Mouse (Mus musculus) megakaryocyte progenitor cell, adult 5-6 weeks (primary cell): ENCODE data around the gene Olfr575. TPM values are rescaled to one million over a fixed set of nuclear protein-coding genes. Genes with fewer than 3 reads are reported as not detected.

Source experiments
- ATAC-seq: replicated peaks from 2 replicates; pipeline ENCODE4 v1.8.0; 2016; ENCODE audit warnings: mild to moderate bottlenecking, moderate TSS enrichment, inconsistent platforms; ENCODE audit not compliant: poor library complexity
- total RNA-seq, 2 experiments: library from RNA; stranded (forward) in 1 of 2; stranded (reverse) in 1 of 2; fragments of 157-497, 149-512 nt in 1 of 2; fragments of 200-1000 nt in 1 of 2; gene quantifications; 2 replicates each; pipeline versions ENCODE4 v1.2.3 to v1.2.4; 2015 to 2017

Olfr575 gene
- total RNA-seq (2015) (not detected in 2 replicates), total RNA-seq (2017) (not detected in 2 replicates)

DNA sequence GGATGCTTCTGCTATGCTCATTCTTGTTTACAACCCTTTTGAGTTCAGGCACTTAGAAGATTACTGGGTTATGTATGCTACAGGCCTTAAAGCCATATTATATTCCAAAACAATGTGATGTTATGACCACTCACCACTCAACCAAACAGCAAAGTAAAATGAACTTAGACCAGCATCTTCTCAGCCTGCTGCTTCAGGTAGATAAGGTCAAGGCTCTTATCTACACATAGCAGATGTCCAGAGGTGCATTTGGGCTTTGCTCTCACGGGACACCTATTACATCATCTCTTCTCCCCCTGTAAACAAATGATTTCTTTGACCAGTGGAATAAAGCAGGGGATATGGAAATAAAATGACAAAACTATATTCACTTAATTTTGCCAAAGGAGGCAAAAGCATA lies at the start of gene Olfr575:
Gene Olfr575, minus strand, starts transcription at position 183 of the 400 bp plus-strand sequence.
- no peak for ATAC-seq

GRCm38 (mm10) chr7:102989224-102989623 lies 30.6 kb upstream of the Olfr575 start, which contains the start of gene Olfr578:
Olfr578 (minus strand) TSS chr7:102989324.
- no peak for ATAC-seq

DNA sequence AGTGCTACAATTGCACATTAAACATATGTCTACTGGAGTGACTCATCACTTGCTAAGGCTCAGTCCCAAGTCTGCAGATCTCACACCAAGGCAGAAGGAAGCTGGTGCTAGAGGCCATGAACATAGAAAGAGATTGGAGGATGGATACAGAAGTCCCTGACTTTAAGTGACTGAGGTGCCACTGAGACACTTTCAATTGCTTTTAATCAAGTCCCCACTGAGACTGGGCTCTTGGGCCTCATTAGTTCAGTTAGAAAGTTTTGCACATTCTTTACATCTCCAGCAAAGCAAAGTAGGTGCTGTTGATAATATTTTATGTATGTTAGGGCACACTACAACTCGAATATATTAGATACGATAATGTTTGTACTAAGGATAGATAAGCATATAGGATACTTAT lies 17.3 kb upstream of the Olfr575 start, which contains the start of gene Olfr577:
Gene Olfr577, minus strand, starts transcription at position 101 of the 400 bp plus-strand sequence.
- no peak for ATAC-seq

- ATAC-seq, result no peak
Measured at GRCm38 (mm10) chr7:102974399-102974798, 15.8 kb upstream of the Olfr575 start.

DNA sequence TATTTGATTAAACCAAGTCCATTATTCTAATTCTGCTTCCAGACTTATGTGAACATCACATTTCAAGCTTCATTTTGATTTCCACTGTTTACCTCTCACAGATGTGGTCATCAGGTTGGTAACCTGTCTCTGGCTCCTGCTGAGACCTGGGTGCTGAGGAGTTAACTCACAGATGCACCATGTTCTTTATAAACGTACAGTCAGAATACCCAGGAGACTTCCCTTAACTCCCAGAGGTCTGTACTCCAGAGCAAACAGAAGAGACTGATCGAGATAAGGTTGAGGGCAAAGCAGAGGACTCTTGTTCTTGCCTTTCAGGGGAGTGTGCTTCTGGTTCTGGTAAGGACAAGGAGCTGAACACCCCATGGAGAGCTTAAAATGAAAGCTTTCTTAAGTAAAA lies 3.8 kb upstream of the Olfr575 start, which contains the start of gene Olfr576:
Gene Olfr576, plus strand, starts transcription at position 301 of the 400 bp plus-strand sequence.
- no peak for ATAC-seq

GRCm38 (mm10) chr7:102958137-102958536 lies 438 bp downstream of the Olfr575 start:
- ATAC-seq, result no peak

DNA sequence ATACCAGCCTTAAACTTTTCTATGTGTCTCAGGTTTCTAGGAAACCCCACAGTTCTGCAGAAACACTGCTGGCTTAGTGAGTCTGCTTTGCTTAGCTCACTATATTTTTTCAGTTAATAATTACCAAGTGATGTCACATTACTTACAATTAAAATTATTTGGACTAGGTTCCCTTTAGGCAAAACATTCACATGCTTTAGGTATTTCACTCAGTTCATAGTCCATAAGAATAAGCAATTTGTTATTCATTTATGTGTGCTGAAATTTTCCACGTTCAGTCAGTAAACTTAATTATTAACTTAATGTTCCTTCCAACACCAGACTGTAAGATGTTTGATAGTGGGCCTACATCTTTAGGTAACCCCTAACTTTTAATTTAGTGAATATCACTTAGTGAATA lies 7.8 kb downstream of the Olfr575 start:
- no peak for ATAC-seq

GRCm38 (mm10) chr7:102948167-102948566 lies 10.4 kb downstream of the Olfr575 start, which contains the start of gene Olfr574:
Olfr574 (plus strand) TSS chr7:102948467.
- ATAC-seq, result no peak

DNA sequence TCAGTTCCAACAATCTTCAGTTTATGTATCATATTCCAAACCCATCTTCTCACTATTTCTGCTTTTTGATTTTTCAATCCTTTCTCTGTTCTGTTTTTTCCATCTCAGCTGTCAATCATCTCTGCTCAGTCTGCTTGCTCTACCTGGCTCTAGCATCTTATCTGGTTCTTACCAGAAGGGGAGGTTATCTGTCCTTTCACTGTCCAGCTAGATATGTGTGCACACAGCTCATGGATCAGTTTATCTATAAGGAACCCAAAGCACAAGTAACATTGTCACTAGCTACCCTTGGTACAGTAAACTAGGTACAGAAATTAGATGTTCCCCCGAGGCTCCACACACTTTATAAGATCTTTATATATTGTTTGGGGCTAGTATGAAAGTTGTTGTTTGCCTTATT lies 15.2 kb downstream of the Olfr575 start:
- no peak for ATAC-seq

GRCm38 (mm10) chr7:102942475-102942874 lies 16.1 kb downstream of the Olfr575 start, which contains the start of gene Olfr573-ps1:
Olfr573-ps1 (minus strand) TSS chr7:102942575.
- ATAC-seq, result no peak

DNA sequence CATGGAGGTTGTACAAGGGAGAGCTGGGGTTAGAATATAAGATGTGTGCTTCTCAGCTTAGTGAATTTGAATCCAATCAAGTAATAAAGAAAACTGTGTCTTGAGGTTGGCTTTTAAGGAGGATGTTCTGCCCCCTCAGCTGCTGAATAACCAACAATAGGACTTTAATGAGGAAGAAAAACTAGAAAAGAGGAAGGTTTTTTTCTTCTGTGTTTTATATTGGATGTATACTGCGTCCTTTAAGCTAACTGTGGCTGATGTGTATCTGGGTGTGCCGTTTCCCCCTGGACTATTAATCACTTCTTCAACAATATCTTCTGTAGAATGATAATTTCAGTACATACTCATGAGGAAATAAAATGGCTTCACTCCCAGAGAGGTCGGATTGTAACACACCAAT lies 31.5 kb downstream of the Olfr575 start:
- ATAC-seq, result peak; percentile 65

- ATAC-seq, result no peak
Measured at GRCm38 (mm10) chr7:102924109-102924508, 34.5 kb downstream of the Olfr575 start, which contains the start of gene Olfr572. Olfr572 (plus strand) TSS chr7:102924409.

- ATAC-seq, result peak; percentile 97
Measured at GRCm38 (mm10) chr7:102919632-102920031, 38.9 kb downstream of the Olfr575 start.

DNA sequence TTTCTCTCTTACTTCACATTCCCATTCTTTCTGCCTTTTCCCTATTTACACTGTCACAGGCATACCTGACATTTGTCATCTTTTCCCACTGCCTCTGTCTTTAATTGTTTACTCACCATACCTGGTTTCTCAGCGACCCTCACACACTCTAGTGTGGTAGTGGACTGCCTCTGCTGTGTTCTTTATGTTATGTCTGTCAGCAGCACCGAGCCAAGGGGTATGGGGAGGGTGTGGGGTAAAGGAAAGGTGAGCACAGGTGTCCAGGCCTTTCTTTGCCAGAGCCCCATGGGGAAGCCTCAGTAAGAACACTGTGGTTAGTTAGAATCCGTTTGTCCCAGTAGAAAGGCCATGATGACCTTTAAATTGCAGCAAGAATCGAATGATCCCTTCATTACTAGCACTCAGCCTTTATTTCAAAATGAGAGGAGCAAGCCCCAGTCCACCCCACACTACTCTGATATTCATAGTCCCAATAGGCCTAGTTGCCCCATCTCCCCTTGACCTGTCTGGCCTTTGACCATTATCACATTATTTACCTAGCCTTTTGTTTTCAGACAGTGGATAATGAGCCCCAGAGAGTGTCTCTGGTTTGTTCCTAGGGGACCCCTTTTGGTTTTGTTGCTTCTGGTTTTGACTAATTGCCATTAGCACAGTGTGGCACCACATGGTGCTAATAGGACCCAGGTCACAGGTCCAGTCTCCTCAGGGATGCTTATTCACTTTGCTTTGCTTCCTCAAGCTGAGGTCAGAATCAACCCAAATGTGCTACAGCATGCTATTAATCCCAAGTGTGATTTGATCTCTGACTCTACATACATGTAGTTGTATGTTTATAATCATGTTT lies 41.3 kb downstream of the Olfr575 start, which contains the start of gene Olfr571:
Gene Olfr571, minus strand, starts transcription at position 505 of the 844 bp plus-strand sequence.
- no peak for ATAC-seq

- no peak for ATAC-seq
Measured at GRCm38 (mm10) chr7:102916405-102916804, 42.2 kb downstream of the Olfr575 start.

DNA sequence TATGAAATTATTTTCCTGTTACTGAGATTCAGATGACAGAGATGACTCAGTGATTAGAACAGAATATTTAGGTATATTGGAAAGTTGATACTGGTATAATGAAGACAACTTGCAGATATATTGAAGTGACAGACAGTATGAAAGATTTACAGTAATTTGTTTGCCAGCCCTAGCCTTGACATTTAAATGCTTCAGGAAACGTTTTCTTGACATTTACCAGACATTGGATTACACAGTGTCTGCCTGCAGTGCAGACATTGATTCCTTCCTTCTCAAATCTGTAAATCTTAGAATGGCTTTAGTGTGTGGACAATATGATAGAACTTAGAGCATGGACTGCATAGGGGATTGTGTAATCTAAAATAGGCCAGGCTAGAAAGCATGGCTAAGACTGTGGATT lies 43.3 kb downstream of the Olfr575 start:
- ATAC-seq, result no peak

Other genes starting within 250 kb of the Olfr575 start
- not detected in 2 replicates for gene Olfr33, start 239.7 kb downstream of the Olfr575 start, total RNA-seq (2015)
- not detected in 2 replicates for gene Olfr33, start 239.7 kb downstream of the Olfr575 start, total RNA-seq (2017)
- not detected in 2 replicates for gene Olfr559, start 231.3 kb downstream of the Olfr575 start, total RNA-seq (2015)
- gene Olfr559, start 231.3 kb downstream of the Olfr575 start, total RNA-seq (2017), result not detected in 2 replicates
- gene Olfr560, start 199.4 kb downstream of the Olfr575 start, total RNA-seq (2015), result not detected in 2 replicates
- gene Olfr560, start 199.4 kb downstream of the Olfr575 start, total RNA-seq (2017), result not detected in 2 replicates
- gene Olfr78, start 199.3 kb downstream of the Olfr575 start, total RNA-seq (2015), result not detected in 2 replicates
- not detected in 2 replicates for gene Olfr78, start 199.3 kb downstream of the Olfr575 start, total RNA-seq (2017)
- not detected in 2 replicates for gene Olfr561, start 187.6 kb downstream of the Olfr575 start, total RNA-seq (2015)
- gene Olfr561, start 187.6 kb downstream of the Olfr575 start, total RNA-seq (2017), result not detected in 2 replicates
- gene Olfr564, start 155.3 kb downstream of the Olfr575 start, total RNA-seq (2015), result not detected in 2 replicates
- gene Olfr564, start 155.3 kb downstream of the Olfr575 start, total RNA-seq (2017), result not detected in 2 replicates
- gene Olfr566, start 100.0 kb downstream of the Olfr575 start, total RNA-seq (2015), result not detected in 2 replicates
- gene Olfr566, start 100.0 kb downstream of the Olfr575 start, total RNA-seq (2017), result not detected in 2 replicates
- gene Olfr568, start 81.7 kb downstream of the Olfr575 start, total RNA-seq (2015), result not detected in 2 replicates
- gene Olfr568, start 81.7 kb downstream of the Olfr575 start, total RNA-seq (2017), result not detected in 2 replicates
- gene Olfr569, start 67.9 kb downstream of the Olfr575 start, total RNA-seq (2015), result not detected in 2 replicates
- gene Olfr569, start 67.9 kb downstream of the Olfr575 start, total RNA-seq (2017), result not detected in 2 replicates
- not detected in 2 replicates for gene Olfr570, start 64.2 kb downstream of the Olfr575 start, total RNA-seq (2015)
- gene Olfr570, start 64.2 kb downstream of the Olfr575 start, total RNA-seq (2017), result not detected in 2 replicates
- gene Olfr571, start 41.2 kb downstream of the Olfr575 start, total RNA-seq (2015), result not detected in 2 replicates
- not detected in 2 replicates for gene Olfr571, start 41.2 kb downstream of the Olfr575 start, total RNA-seq (2017)
- gene Olfr572, start 34.4 kb downstream of the Olfr575 start, total RNA-seq (2015), result not detected in 2 replicates
- not detected in 2 replicates for gene Olfr572, start 34.4 kb downstream of the Olfr575 start, total RNA-seq (2017)
- not detected in 2 replicates for gene Olfr573-ps1, start 16.2 kb downstream of the Olfr575 start, total RNA-seq (2015)
- not detected in 2 replicates for gene Olfr573-ps1, start 16.2 kb downstream of the Olfr575 start, total RNA-seq (2017)
- gene Olfr574, start 10.3 kb downstream of the Olfr575 start, total RNA-seq (2015), result not detected in 2 replicates
- not detected in 2 replicates for gene Olfr574, start 10.3 kb downstream of the Olfr575 start, total RNA-seq (2017)
- gene Olfr576, start 3.9 kb upstream of the Olfr575 start, total RNA-seq (2015), result not detected in 2 replicates
- not detected in 2 replicates for gene Olfr576, start 3.9 kb upstream of the Olfr575 start, total RNA-seq (2017)
- gene Olfr577, start 17.2 kb upstream of the Olfr575 start, total RNA-seq (2015), result not detected in 2 replicates
- gene Olfr577, start 17.2 kb upstream of the Olfr575 start, total RNA-seq (2017), result not detected in 2 replicates
- not detected in 2 replicates for gene Olfr578, start 30.5 kb upstream of the Olfr575 start, total RNA-seq (2015)
- gene Olfr578, start 30.5 kb upstream of the Olfr575 start, total RNA-seq (2017), result not detected in 2 replicates
- gene Olfr582, start 79.2 kb upstream of the Olfr575 start, total RNA-seq (2015), result not detected in 2 replicates
- not detected in 2 replicates for gene Olfr582, start 79.2 kb upstream of the Olfr575 start, total RNA-seq (2017)
- gene Olfr583, start 92.5 kb upstream of the Olfr575 start, total RNA-seq (2015), result not detected in 2 replicates
- gene Olfr583, start 92.5 kb upstream of the Olfr575 start, total RNA-seq (2017), result not detected in 2 replicates
- gene Olfr584, start 123.1 kb upstream of the Olfr575 start, total RNA-seq (2015), result not detected in 2 replicates
- gene Olfr584, start 123.1 kb upstream of the Olfr575 start, total RNA-seq (2017), result not detected in 2 replicates
- not detected in 2 replicates for gene Olfr585, start 138.9 kb upstream of the Olfr575 start, total RNA-seq (2015)
- not detected in 2 replicates for gene Olfr585, start 138.9 kb upstream of the Olfr575 start, total RNA-seq (2017)
- not detected in 2 replicates for gene Olfr586, start 166.9 kb upstream of the Olfr575 start, total RNA-seq (2015)
- gene Olfr586, start 166.9 kb upstream of the Olfr575 start, total RNA-seq (2017), result not detected in 2 replicates
- gene Olfr588-ps1, start 182.1 kb upstream of the Olfr575 start, total RNA-seq (2015), result not detected in 2 replicates
- gene Olfr588-ps1, start 182.1 kb upstream of the Olfr575 start, total RNA-seq (2017), result not detected in 2 replicates
- gene Olfr589, start 197.6 kb upstream of the Olfr575 start, total RNA-seq (2015), result not detected in 2 replicates
- gene Olfr589, start 197.6 kb upstream of the Olfr575 start, total RNA-seq (2017), result not detected in 2 replicates
- gene Olfr591, start 219.6 kb upstream of the Olfr575 start, total RNA-seq (2015), result not detected in 2 replicates
- not detected in 2 replicates for gene Olfr591, start 219.6 kb upstream of the Olfr575 start, total RNA-seq (2017)
- not detected in 2 replicates for gene Olfr592, start 226.0 kb upstream of the Olfr575 start, total RNA-seq (2015)
- gene Olfr592, start 226.0 kb upstream of the Olfr575 start, total RNA-seq (2017), result not detected in 2 replicates